Mouse (Mus musculus): ENCODE data around the gene Mycbp2. TPM values are rescaled to one million over a fixed set of nuclear protein-coding genes. Genes with fewer than 3 reads are reported as not detected.
A peak's percentile ranks its signal among the peaks of the same experiment; 100 is the strongest.

Gene Mycbp2
- polyA plus RNA-seq, 1 experiment: 5.9 TPM

DNA sequence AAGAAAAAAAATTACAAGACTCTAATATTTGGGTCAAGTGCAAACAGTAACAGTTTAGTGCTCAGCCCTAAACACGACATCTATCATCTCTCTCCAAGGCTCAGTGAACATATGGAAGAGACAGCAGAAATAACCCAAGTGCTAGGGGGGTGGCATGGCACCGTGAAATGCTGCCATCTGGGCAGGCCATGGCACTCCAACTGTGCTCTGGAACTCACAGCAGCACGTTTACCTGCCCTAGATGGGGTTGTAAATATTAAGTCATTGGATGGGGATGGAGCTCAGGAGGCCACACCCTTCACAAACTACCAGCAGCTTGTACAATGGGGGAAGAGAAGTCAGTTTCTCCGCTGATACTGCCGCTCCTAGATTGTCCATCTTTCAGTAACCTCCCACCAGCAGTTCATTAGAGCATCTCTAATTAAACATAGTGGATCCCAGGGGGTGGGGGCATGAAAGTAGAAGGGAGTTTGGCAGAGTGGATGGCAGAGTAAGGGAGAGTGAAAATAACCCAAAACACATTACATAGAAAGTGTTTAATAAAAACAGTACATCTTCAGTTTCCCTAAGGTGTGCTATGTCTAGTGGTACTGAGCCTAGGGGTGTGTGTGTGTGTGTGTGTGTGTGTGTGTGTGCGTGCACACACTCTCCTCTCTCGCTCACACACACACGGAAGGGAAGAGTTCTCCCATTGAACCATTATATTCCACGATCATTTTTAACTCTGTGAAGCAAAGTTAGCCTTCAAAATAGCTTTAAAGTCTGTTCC lies 267.2 kb downstream of the Mycbp2 start:
- Histone ChIP-seq H3K4me3 (replicated peaks) (no peak overlapping the region), H3K36me3 (replicated peaks; ENCODE audit: low read length) (peaks cover 88% of the 10 kb centered on the region), H3K4me1 (peaks cover 45% of the 10 kb centered on the region), H3K27me3 (replicated peaks) (peaks cover 10% of the 10 kb centered on the region), H3K9me3 (no peaks in the 10 kb centered on the region)
- no peak for TF ChIP-seq FLI1 (IDR thresholded peaks at IDR 0.05; ENCODE audit: low read length)
- TF ChIP-seq GATA1 (IDR thresholded peaks at IDR 0.05; ENCODE audit: borderline replicate concordance, low read length): no peak

DNA sequence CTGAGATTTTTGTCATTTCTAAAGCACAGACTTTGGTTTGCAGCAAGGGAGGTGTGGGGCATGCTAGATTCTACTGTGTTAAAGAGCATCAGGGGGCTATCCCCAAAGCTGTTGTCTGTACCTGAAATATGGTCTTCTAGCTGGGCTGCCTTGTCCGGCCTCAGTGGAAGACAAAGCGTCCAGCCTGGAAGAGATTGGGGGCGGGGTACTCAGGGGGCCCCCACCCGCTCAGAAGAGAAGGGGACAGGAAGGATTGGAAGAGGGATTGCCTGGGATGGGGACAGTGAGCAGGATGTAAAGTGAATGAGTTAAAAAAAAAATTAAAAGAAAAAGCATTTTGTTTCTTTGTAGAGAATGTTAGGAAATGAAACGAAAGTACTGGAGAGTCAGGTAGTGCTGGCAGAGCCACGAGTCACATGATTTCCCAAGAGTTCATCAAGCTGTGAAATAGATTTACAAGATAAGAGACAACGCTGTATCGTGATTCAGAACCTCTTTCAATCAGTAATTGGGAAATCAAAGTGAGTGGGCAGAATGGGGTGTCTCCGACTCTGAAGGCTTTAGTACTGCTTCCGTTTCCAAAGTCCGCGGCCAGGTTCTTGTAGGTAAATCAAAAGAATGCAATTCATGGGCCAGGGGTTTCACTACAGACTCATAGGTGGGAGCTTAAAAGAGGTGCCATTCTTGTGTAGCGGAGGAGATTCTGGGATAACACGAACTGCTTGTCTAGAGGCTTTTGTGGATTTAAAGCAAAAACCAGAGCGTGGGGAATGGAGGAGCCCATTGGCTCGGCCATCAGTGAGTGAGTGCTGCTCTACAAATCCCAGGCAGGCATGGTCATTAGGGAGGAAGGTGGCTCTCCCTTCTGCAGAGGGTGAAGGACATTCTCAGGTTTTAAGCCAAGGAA lies 268.4 kb downstream of the Mycbp2 start:
- H3K9me3 ChIP-seq: no peaks in the 10 kb centered on the region
- TF ChIP-seq FLI1 (IDR thresholded peaks at IDR 0.05; ENCODE audit: low read length) (no peak), GATA1 (IDR thresholded peaks at IDR 0.05; ENCODE audit: borderline replicate concordance, low read length) (no peak)
- H3K27me3 ChIP-seq (replicated peaks): peaks cover 9% of the 10 kb centered on the region
- no peak overlapping the region for H3K4me3 ChIP-seq (replicated peaks)
- peaks cover 86% of the 10 kb centered on the region for H3K36me3 ChIP-seq (replicated peaks; ENCODE audit: low read length)
- H3K4me1 ChIP-seq: peaks cover 50% of the 10 kb centered on the region

DNA sequence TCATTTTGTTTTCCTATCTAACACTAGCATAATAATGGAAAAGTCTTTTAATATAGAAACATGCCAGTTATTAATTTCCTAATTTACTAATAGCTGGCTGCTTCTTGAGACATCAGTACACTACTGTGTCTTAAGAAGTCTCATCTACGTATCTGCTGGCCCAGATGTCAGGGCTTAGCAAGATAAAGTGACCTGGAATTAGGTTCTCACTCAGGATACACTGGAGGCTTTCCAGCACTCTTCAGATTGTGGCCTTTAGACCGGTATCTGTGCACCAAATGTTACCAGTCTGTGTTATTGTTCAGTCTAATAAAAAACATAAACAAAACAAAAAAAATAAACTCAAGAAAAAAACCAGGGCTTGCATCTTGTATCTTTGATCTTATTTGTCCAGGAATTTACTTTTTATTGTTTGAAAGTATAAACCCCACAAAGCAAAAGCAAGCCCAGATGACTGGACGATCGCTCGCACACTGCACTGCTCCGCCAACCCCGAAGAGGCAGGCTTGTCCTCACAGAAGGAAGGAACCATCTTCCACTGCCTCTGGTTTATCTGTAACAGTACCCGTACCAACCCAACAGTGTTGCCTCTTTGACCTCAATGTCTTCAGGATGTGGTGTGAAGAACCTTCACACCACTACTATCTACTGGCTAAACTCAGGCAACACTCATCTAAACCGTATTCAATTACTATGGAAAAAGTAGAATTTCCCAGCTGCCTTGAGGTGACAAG lies 269.2 kb downstream of the Mycbp2 start:
- Histone ChIP-seq H3K27me3 (replicated peaks) (peaks cover 3% of the 10 kb centered on the region), H3K36me3 (replicated peaks; ENCODE audit: low read length) (peaks cover 86% of the 10 kb centered on the region), H3K9me3 (no peaks in the 10 kb centered on the region), H3K4me3 (replicated peaks) (no peak overlapping the region), H3K4me1 (peaks cover 53% of the 10 kb centered on the region)
- TF ChIP-seq GATA1 (IDR thresholded peaks at IDR 0.05; ENCODE audit: borderline replicate concordance, low read length) (no peak), FLI1 (IDR thresholded peaks at IDR 0.05; ENCODE audit: low read length) (no peak)

DNA sequence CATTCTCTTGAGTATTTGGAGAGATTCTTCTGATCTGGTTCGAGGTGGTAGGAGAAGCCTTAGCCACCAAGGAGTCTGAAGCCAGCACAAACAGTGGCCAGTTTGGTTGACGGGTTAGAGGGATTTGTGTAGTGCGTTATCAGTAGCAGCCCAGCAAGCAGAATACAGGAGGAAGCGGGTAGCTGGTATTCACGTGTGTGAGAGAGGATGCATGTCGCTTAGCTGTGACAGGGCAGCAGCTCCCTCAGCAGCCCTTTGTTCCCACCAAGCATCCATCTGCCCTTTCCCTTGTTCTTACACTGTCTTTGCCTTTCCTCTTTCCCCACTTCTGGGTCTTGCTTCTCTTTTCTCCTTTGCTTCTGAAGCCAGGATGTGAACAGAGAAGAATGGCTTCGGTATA lies 271.4 kb downstream of the Mycbp2 start:
- Histone ChIP-seq H3K27me3 (replicated peaks) (no peaks in the 10 kb centered on the region), H3K4me3 (replicated peaks) (peak overlapping the region; percentile 81), H3K4me1 (peaks cover 65% of the 10 kb centered on the region), H3K9me3 (no peaks in the 10 kb centered on the region), H3K36me3 (replicated peaks; ENCODE audit: low read length) (peaks cover 85% of the 10 kb centered on the region)
- TF ChIP-seq GATA1 (IDR thresholded peaks at IDR 0.05; ENCODE audit: borderline replicate concordance, low read length): no peak
- TF ChIP-seq FLI1 (IDR thresholded peaks at IDR 0.05; ENCODE audit: low read length): no peak

DNA sequence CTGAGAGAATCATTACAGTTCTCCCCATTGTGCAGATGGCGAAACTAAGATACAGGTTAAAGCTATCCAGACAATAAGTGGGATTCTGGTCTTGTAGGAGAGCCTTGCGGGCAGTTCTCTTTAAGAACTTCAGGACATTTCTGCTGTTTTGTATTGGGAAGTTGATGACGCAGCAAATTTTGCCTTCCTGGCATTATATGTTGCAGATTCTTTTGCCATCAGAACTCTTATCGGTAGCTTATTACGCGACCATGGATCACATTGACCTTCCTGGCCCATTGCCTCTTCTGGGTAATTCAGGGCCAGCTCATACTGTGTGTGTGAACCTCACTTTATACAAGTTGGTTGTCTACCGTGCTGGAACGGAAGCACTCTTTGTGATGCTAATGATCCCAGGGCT lies 272.8 kb downstream of the Mycbp2 start:
- no peak for TF ChIP-seq FLI1 (IDR thresholded peaks at IDR 0.05; ENCODE audit: low read length)
- TF ChIP-seq GATA1 (IDR thresholded peaks at IDR 0.05; ENCODE audit: borderline replicate concordance, low read length): no peak
- H3K4me3 ChIP-seq (replicated peaks): no peak overlapping the region
- H3K27me3 ChIP-seq (replicated peaks): no peaks in the 10 kb centered on the region
- peaks cover 72% of the 10 kb centered on the region for H3K4me1 ChIP-seq
- peaks cover 72% of the 10 kb centered on the region for H3K36me3 ChIP-seq (replicated peaks; ENCODE audit: low read length)
- H3K9me3 ChIP-seq: no peaks in the 10 kb centered on the region

DNA sequence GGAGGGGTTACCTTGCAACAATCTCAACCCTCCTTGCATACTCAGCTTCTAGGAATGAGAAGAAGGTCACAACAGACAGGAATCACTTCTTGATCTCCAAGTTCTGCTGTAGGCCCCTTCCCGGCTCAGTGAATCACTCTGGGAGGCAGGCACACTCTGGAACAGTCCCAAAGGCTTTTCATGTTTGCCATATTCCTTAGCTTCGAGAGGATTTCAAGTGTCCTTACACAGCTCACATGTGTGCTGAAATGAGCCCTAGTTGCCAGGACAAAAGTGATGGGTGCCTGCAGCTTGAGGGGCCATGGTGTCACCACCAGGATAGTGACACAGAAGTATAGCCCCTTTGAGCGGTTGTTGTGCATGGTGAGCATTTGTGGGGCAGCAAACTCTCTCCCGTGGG lies 273.9 kb downstream of the Mycbp2 start:
- Histone ChIP-seq H3K9me3 (no peaks in the 10 kb centered on the region), H3K4me3 (replicated peaks) (peak overlapping the region; percentile 14), H3K4me1 (peaks cover 63% of the 10 kb centered on the region), H3K27me3 (replicated peaks) (no peaks in the 10 kb centered on the region), H3K36me3 (replicated peaks; ENCODE audit: low read length) (peaks cover 61% of the 10 kb centered on the region)
- TF ChIP-seq FLI1 (IDR thresholded peaks at IDR 0.05; ENCODE audit: low read length): no peak
- TF ChIP-seq GATA1 (IDR thresholded peaks at IDR 0.05; ENCODE audit: borderline replicate concordance, low read length): no peak

DNA sequence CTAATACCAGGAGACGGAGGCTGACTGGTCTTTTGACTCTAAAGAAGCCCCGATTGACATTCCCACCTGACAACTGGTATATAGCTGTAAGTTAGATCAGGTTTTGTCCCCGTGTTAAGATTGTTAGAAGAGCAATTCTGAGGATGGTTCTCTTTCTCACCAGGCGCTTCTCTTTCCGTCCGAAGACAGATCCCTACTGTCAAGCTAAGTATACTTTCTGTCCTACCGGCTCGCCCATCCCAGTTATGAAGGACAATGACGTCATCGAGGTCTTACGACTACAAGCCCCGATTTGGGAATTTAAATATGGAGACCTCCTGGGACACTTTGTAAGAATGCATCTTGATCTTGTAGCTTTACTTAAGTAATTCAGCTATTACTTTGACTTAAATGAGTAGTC lies 275.1 kb downstream of the Mycbp2 start:
- no peaks in the 10 kb centered on the region for H3K9me3 ChIP-seq
- peaks cover 52% of the 10 kb centered on the region for H3K4me1 ChIP-seq
- H3K4me3 ChIP-seq (replicated peaks): peak overlapping the region; percentile 96
- TF ChIP-seq GATA1 (IDR thresholded peaks at IDR 0.05; ENCODE audit: borderline replicate concordance, low read length): no peak
- TF ChIP-seq FLI1 (IDR thresholded peaks at IDR 0.05; ENCODE audit: low read length): no peak
- no peaks in the 10 kb centered on the region for H3K27me3 ChIP-seq (replicated peaks)
- H3K36me3 ChIP-seq (replicated peaks; ENCODE audit: low read length): peaks cover 49% of the 10 kb centered on the region

DNA sequence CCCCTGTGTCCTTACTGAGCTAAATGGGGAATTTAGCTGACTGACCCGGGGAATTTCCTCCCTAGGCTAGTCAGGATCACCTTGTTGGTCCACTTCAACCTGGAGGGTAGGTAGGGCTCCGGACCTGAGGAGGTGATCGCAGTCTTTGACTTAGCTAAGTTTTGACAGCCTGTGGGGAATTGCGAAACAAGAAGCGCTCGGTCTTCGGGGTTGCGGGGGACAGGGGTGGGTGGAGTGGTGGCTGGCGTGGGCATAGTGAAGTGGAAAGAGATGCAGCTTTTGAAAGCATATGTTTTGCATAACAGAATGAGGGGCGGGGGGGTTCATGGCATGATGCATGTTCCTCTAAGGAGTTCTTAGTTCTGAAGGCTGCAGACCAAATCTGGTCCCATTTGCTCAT lies 275.8 kb downstream of the Mycbp2 start:
- H3K4me3 ChIP-seq (replicated peaks): peak overlapping the region; percentile 96
- H3K4me1 ChIP-seq: peaks cover 52% of the 10 kb centered on the region

DNA sequence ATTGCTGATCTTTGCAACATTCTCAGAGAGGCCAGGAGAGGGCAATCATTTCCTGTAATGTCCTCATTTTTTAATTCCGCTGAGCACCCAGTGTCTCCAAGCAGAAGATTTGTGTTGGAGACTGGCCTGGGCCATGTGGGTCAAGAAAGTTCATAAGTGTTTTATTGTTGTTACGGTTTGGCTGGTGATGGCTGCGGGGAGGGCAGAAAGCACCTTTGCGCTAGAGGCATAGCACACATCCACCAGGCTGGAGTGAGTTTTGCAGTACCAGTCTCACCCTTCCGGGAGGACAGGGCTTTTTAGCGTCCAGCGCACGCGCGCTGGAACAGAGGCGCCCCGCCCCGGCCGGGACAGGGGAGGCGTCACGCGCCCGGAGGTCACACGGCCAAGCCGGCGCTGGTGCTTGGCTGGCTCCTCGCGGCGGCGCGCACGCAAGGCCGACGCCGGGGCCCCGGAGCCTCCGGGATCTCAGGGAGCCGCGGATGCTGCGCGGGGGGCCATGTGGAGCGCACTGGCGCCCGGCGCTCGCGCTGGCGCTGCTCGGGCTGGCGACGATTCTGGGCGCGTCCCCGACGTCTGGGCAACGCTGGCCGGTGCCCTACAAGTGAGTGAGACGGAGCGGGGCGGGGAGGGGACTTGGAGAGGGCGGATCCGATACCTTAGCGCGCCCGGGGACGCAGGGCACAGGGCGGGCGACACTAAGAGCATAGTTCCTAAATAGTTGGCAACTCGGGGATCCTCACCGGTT lies 276.6 kb downstream of the Mycbp2 start, which contains the start of gene Cln5:
Cln5 (plus strand) TSS at position 353 of the 748 bp plus-strand sequence.
- H3K4me1 ChIP-seq: peaks cover 52% of the 10 kb centered on the region
- peak within 1 kb of the TSS; percentile 96 for H3K4me3 ChIP-seq (replicated peaks)
- no peaks in the 10 kb centered on the region for H3K27me3 ChIP-seq (replicated peaks)
- H3K36me3 ChIP-seq (replicated peaks; ENCODE audit: low read length): peaks cover 34% of the 10 kb centered on the region
- TF ChIP-seq FLI1 (IDR thresholded peaks at IDR 0.05; ENCODE audit: low read length): no peak
- no peak for TF ChIP-seq GATA1 (IDR thresholded peaks at IDR 0.05; ENCODE audit: borderline replicate concordance, low read length)
- no peaks in the 10 kb centered on the region for H3K9me3 ChIP-seq

More for the DNA sequence above, 275.8 kb downstream of the Mycbp2 start:
- H3K9me3 ChIP-seq: no peaks in the 10 kb centered on the region
- TF ChIP-seq FLI1 (IDR thresholded peaks at IDR 0.05; ENCODE audit: low read length) (no peak), GATA1 (IDR thresholded peaks at IDR 0.05; ENCODE audit: borderline replicate concordance, low read length) (no peak)
- peaks cover 42% of the 10 kb centered on the region for H3K36me3 ChIP-seq (replicated peaks; ENCODE audit: low read length)
- no peaks in the 10 kb centered on the region for H3K27me3 ChIP-seq (replicated peaks)

Measured in megakaryocyte, embryonic 14.5 days (primary cell).